Mouse (Mus musculus) lung, embryonic 15.5 days (tissue): ENCODE results near the gene Camk1d. TPM values are rescaled to one million over a fixed set of nuclear protein-coding genes. Genes with fewer than 3 reads are reported as not detected.
A peak's percentile ranks its signal among the peaks of the same experiment; 100 is the strongest.

Experiments used
- ATAC-seq: fragments of 200-750 bp; cut with Nextera tagmentation; 2 replicates; pipeline ENCODE4 v1.8.0; 2017; ENCODE audit warnings: moderate number of reproducible peaks, borderline replicate concordance; ENCODE audit not compliant: low FRiP score, low TSS enrichment; ENCODE audit errors: extremely low read depth
- H3K27ac ChIP-seq: fragments of 300-500 bp; sonication (generic); 2 replicates; pipeline ENCODE4 v1.5.1; 2015; ENCODE audit warnings: moderate library complexity, mild to moderate bottlenecking, inconsistent platforms
- H3K27me3 ChIP-seq: fragments of 300-500 bp; sonication (generic); 2 replicates; pipeline ENCODE4 v1.6.1; 2015; ENCODE audit warnings: inconsistent platforms
- H3K36me3 ChIP-seq: fragments of 300-500 bp; sonication (generic); 2 replicates; pipeline ENCODE4 v1.6.1; 2015; ENCODE audit warnings: inconsistent platforms
- H3K4me1 ChIP-seq: fragments of 300-500 bp; sonication (generic); 2 replicates; pipeline ENCODE4 v1.6.1; 2015; ENCODE audit warnings: inconsistent platforms
- H3K4me2 ChIP-seq: fragments of 300-500 bp; sonication (generic); 2 replicates; pipeline ENCODE4 v1.6.1; 2015; ENCODE audit warnings: inconsistent platforms, mild to moderate bottlenecking, moderate library complexity
- H3K4me3 ChIP-seq: fragments of 300-500 bp; sonication (generic); 2 replicates; pipeline ENCODE4 v1.5.1; 2015; ENCODE audit warnings: mild to moderate bottlenecking, inconsistent platforms
- H3K9ac ChIP-seq: fragments of 300-500 bp; sonication (generic); 2 replicates; pipeline ENCODE4 v1.6.1; 2015; ENCODE audit warnings: inconsistent platforms
- H3K9me3 ChIP-seq: fragments of 300-500 bp; sonication (generic); 2 replicates; pipeline ENCODE4 v1.6.1; 2016; ENCODE audit warnings: inconsistent platforms
- WGBS: fragments of 180-500 bp; shearing (Covaris S2); methylation state at CpG from one replicate; pipeline ENCODE4 v1.1.7; 2015; 5-methylcytosine and 5-hydroxymethylcytosine counted together
- polyA plus RNA-seq: library from polyadenylated mRNA; unstranded; fragments of >200 nt; fragmentation: Nextera tagmentation; extraction: Ambion mirVana; gene quantifications from 2 replicates; pipeline ENCODE4 v1.2.1, GENCODE M21; 2015

The Camk1d gene
- polyA plus RNA-seq, 1 experiment from 2014 or later = 2.5 TPM

DNA sequence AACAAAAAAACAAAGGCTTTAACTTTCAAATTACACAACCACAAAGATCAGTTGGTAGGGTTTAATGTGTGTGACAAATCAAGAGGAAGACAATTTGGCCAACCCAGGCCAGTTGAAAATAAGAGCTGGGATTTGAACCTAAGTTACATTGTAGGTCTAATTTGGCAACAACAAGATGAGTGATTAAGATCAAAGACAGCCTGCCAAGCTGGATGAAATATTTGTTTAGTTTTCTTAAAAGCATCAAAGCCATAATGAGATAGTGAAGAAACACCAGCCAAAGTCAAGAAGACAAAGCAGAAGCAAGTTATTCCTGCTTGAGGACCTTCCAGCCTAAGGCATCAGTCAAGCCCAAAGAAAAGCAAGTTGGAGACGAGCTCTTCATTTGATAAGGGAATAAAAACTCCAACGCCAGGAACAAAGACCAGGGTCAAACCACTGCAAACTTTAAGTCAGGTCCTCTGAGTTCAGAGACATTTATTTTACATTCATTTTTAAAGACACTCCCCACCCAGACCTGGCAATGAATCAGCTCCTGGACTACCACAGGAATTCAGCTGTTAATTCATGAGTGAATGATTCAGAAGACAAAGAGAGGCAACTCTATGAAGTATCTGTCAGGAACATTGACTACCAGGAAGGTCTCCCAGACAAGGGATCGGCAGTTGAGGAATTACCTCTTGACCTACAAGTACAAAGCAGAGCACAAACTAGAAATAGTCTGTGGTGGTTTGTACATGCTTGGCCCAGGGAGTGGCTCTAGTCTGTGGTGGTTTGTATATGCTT lies 19.2 kb upstream of the Camk1d start:
- Histone ChIP-seq H3K9me3 (no peaks in the 10 kb centered on the region), H3K27ac (no peak overlapping the region), H3K4me3 (no peak overlapping the region), H3K27me3 (no peaks in the 10 kb centered on the region), H3K4me2 (no peak overlapping the region), H3K9ac (no peak overlapping the region), H3K36me3 (no peaks in the 10 kb centered on the region), H3K4me1 (peaks cover 17% of the 10 kb centered on the region)
- ATAC-seq = no peak
- WGBS = 50% methylated on average over 3 of the region's 3 CpGs

DNA sequence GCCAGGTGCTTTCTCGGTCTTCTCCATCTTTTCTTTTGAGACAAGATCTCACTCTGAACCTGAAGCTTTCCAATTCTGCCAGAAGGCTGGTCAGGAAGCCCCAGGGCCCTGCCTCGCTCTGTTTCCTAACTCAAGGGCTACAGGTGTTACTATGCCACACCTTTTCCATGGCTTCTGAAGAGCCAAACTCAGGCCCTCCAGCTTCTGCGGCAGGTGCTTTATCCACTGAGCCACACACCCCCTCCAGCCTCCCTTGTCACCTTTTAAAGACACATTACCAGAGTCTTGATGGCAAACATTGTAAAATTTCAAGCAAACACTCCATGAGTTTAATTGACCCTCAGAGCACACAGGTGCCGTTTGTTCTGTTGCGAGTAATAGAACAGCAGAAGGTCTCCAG lies 17.7 kb upstream of the Camk1d start:
- Histone ChIP-seq H3K27ac (peak overlapping the region; percentile 39; the same call in 1 of the 2 replicates), H3K4me1 (peaks cover 17% of the 10 kb centered on the region), H3K9ac (no peak overlapping the region), H3K27me3 (no peaks in the 10 kb centered on the region), H3K4me3 (no peak overlapping the region), H3K4me2 (no peak overlapping the region), H3K36me3 (no peaks in the 10 kb centered on the region), H3K9me3 (no peaks in the 10 kb centered on the region)
- WGBS = 61% methylated on average over 5 of the region's 5 CpGs
- ATAC-seq = peak; percentile 56

DNA sequence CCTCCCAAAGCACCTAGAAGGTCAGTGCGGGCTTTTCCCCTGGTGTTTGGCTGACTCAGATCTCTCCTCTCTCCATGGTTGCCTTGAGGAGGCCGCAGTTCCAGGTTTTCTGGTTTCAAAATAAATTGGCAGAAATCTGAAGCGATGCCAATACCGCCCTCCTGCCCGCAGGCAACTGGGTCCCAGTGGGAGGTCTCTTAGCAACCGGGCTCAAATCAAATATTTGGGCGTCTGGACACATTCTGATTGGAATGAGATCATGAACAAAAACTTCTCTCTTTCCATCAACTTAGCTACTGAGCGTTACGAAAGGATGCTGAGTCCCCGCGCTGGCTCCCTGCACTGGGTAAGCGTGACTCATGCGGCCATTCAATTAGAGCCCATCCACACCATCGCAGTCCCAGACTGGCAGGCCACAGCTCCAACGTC lies 16.1 kb upstream of the Camk1d start:
- Histone ChIP-seq H3K9ac (no peak overlapping the region), H3K4me2 (peak overlapping the region; percentile 17), H3K36me3 (no peaks in the 10 kb centered on the region), H3K4me1 (peaks cover 17% of the 10 kb centered on the region), H3K9me3 (no peaks in the 10 kb centered on the region), H3K4me3 (no peak overlapping the region), H3K27ac (peak overlapping the region; percentile 42), H3K27me3 (peaks cover 1% of the 10 kb centered on the region; the same call in 1 of the 2 replicates)
- ATAC-seq = peak; percentile 52; the same call in 1 of the 2 replicates
- 50% methylated on average over 15 of the region's 15 CpGs for WGBS

DNA sequence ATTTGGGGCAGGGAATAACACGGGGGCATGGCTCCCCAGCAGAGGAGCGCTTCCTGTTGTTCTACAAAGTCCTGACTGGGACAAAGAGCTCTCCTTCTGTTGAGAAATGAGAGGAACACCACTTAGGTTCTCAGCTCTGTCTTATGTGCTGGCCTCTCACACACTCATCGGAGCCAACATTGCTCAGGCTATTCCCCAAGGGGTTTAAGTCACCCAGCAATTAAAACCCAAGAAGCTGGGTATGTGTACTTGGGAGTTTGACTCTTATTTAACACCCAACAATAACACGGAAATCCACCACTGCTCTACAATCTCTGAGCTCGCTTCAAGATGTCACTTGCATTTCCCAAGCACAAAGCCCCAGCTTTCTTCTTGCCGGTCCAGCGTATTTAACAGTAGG lies 15.6 kb upstream of the Camk1d start:
- 42% methylated on average over 7 of the region's 7 CpGs for WGBS
- Histone ChIP-seq H3K36me3 (no peaks in the 10 kb centered on the region), H3K9me3 (no peaks in the 10 kb centered on the region), H3K4me1 (peaks cover 17% of the 10 kb centered on the region), H3K4me3 (no peak overlapping the region), H3K27me3 (peaks cover 4% of the 10 kb centered on the region; the same call in 1 of the 2 replicates), H3K27ac (peak overlapping the region; percentile 12; the same call in 1 of the 2 replicates), H3K9ac (no peak overlapping the region), H3K4me2 (peak overlapping the region; percentile 17; the same call in 1 of the 2 replicates)
- ATAC-seq = no peak

DNA sequence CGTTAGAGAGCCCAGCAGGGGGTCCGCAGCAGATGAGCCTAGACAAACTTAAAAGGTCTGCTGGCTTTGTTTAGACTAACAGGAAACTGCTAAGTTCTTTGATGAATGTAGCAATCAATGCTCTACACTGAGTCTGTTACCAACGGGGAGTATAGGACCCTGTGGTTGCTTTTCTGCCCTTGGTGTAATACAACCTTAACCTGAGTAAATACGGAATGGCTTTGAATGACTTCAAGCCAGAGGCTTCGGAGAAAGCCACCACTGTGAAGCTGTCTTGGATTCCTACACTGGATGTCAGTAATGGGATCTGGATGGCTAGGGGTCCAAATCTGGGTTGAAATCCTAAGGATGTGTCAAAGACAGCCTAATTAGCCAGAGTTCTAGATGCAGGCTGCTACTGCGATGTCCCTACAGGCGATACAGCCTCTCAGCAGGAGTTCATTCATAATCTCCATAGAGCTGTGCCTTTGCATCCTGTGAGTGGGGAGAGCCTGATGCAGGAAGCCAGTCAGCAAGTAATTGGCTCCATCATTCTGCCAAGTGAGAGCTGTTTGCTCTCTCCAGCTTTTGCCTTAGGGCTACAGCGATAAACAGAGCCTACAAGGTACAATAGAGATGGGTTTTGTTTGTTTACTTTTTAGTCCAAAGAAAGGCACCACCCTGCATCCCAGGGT lies 10.8 kb upstream of the Camk1d start:
- 19% methylated on average over 8 of the region's 8 CpGs for WGBS
- Histone ChIP-seq H3K4me3 (no peak overlapping the region), H3K27ac (no peak overlapping the region), H3K9ac (no peak overlapping the region), H3K36me3 (no peaks in the 10 kb centered on the region), H3K27me3 (peaks cover 4% of the 10 kb centered on the region; the same call in 1 of the 2 replicates), H3K4me2 (no peak overlapping the region), H3K9me3 (no peaks in the 10 kb centered on the region), H3K4me1 (peaks cover 2% of the 10 kb centered on the region; the same call in 1 of the 2 replicates)
- no peak for ATAC-seq

DNA sequence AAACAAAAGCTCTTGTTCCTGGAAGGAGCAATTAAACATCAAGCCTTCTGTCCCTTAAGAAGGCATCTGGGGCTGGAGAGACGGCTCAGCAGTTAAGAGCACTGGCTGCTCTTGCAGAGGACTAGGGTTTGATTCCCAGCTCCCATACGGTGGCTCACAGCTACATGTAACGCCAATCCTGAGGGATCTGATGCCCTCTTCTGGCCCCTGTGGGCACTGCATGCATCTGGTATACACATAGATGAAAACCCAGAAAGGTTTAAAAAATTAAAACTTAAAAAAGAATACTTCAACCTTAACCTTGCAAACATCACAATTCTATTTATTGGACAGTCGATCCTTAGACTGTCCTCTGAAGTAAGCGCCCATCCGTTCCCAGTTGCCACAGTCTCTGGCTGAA lies 3.4 kb upstream of the Camk1d start:
- no peak for ATAC-seq
- H3K27ac ChIP-seq = no peak overlapping the region
- 86% methylated on average over 6 of the region's 6 CpGs for WGBS
- no peak overlapping the region for H3K4me2 ChIP-seq
- H3K4me3 ChIP-seq = no peak overlapping the region
- no peaks in the 10 kb centered on the region for H3K36me3 ChIP-seq
- peaks cover 19% of the 10 kb centered on the region for H3K27me3 ChIP-seq
- H3K9ac ChIP-seq = no peak overlapping the region
- H3K9me3 ChIP-seq = no peaks in the 10 kb centered on the region
- peaks cover 20% of the 10 kb centered on the region for H3K4me1 ChIP-seq

DNA sequence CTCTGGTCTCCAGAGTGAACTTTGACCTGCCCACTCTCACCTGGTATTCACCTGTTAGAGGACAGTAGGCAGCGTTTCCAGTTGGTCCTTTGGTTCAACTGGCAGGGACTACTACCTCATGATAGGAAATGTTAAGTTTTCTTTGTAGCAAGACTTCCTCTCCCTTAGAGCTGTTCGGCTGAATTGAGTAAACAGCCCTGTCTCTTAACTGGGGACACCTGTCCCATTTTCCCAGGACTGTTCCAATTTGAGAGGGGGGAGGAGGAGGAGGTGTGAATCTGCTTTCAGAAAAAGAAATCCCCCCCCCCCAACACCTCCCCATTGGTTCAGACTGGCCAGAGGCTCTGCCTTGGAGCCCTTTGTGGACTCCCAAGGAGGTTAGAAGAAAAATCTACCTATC lies 1.2 kb upstream of the Camk1d start:
- Histone ChIP-seq H3K4me3 (peak overlapping the region; percentile 59; the same call in 1 of the 2 replicates), H3K27me3 (peaks cover 33% of the 10 kb centered on the region), H3K27ac (no peak overlapping the region), H3K4me2 (no peak overlapping the region; the same call in 1 of the 2 replicates), H3K9me3 (no peaks in the 10 kb centered on the region), H3K9ac (no peak overlapping the region), H3K4me1 (peaks cover 20% of the 10 kb centered on the region), H3K36me3 (no peaks in the 10 kb centered on the region)
- ATAC-seq = no peak
- 28% methylated on average over 2 of the region's 2 CpGs for WGBS

DNA sequence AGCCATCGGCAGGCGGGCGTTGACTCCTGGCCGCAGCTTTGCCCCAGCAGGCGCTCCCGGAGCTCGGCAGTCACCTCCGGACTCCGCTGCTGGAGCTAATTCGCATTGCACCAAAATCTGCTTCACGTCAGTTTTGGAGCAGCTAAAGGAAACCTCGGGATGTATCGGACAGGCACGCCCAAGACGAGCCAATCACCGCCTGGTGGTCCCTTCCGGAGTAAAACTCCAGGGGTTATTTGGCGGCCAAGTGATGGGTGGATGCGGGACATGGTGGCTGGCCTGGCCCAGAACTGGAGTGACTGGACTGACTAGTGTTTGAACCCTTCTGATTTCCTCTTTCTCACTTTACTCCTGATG lies 717 bp upstream of the Camk1d start:
- Histone ChIP-seq H3K36me3 (no peaks in the 10 kb centered on the region), H3K4me2 (peak overlapping the region; percentile 99), H3K27ac (no peak overlapping the region), H3K4me3 (peak overlapping the region; percentile 59), H3K9me3 (no peaks in the 10 kb centered on the region), H3K4me1 (peaks cover 20% of the 10 kb centered on the region), H3K9ac (peak overlapping the region; percentile 23; the same call in 1 of the 2 replicates), H3K27me3 (peaks cover 33% of the 10 kb centered on the region)
- peak; percentile 24; the same call in 1 of the 2 replicates for ATAC-seq
- 2% methylated on average over 19 of the region's 19 CpGs for WGBS

DNA sequence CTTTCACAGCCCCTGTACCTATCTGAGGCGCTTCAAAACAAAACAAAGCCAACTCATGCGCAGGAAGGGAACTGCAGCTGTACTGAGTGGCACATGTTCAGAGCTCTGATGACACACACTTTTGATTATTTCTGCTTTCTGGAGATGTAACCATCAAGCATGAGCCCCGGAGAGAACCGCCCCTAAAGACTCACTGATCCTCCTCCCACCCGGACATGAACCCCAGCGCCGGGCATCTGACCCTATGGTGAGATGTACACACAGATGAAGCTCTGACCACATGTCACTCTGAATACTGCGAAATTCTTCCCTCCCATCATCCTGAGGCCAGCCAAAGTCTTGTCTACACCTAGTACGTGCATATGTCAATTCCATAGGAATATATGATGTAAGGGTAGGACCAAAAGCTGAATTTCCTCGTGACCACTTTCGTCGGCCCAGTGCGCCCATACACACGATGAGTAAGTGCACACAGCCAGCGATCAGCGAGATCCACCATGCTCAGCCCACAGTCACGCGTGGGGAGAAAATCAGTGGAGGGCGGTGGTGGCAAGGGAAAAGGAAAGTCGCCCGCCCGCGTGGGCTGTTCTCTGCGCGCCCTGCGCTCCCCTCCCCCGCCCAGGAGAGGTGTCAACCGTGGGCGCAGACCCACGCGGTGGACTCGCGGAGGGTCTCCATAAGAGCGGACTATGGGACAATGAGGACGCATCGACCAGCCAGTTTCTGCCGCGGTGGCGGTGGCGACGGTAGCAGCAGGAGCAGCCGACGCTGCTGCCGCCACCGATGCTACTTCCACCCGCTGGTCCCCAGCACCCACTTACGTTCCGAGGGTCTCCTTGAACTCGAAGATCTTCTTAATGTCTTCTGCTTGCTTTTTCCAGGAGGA lies 747 bp downstream of the Camk1d start:
- Histone ChIP-seq H3K9me3 (no peaks in the 10 kb centered on the region), H3K36me3 (no peaks in the 10 kb centered on the region), H3K27me3 (peaks cover 33% of the 10 kb centered on the region), H3K4me1 (peaks cover 20% of the 10 kb centered on the region), H3K27ac (no peak overlapping the region), H3K4me3 (peak overlapping the region; percentile 59), H3K4me2 (peak overlapping the region; percentile 99), H3K9ac (peak overlapping the region; percentile 23)
- WGBS = under 1% methylated on average over 49 of the region's 49 CpGs
- peak; percentile 31; the same call in 1 of the 2 replicates for ATAC-seq

DNA sequence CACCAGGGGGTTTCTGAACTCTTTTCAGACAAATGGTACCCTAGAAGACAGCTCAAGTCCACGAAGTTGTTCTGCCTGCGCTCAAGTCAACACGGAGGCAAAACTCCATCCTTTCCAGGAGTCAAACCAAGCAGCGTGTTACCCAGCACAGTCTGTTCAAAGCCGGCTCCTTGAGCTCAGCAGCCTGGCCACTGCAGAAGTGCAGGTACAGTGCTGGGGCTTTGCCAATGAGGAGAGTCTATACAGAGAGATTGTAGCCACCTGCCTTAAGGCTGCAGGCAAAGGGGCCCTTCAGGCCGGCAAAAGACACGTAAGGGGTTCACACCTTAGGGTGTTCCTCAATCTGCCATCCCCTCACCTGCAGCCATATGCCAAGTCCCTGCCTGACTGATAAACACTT lies 2.1 kb downstream of the Camk1d start:
- ATAC-seq = no peak

DNA sequence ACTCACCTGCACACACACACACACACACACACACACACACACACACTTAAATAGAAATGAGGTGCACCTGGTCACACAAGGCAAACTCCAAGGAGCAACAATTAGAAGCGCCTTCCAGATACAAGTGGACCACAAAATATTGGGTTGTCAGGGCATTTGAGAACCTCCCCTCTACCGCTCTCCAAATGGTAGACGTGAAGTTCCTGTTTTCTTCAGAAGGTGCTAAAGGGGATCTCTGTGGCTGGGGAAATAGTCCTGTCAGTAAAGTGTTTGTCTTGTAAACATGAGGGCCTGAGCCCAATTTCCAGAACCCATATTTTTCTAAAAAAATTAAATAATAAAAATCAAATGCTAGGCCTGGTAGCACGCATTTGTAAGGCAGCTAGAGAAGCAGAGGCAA lies 4.4 kb downstream of the Camk1d start:
- H3K9me3 ChIP-seq = no peaks in the 10 kb centered on the region
- no peak overlapping the region for H3K27ac ChIP-seq
- no peak overlapping the region for H3K9ac ChIP-seq
- no peaks in the 10 kb centered on the region for H3K36me3 ChIP-seq
- no peak overlapping the region for H3K4me3 ChIP-seq
- WGBS = 84% methylated on average over 4 of the region's 4 CpGs
- H3K27me3 ChIP-seq = peaks cover 25% of the 10 kb centered on the region
- no peak overlapping the region for H3K4me2 ChIP-seq
- H3K4me1 ChIP-seq = peaks cover 20% of the 10 kb centered on the region
- no peak for ATAC-seq

More for the DNA sequence above, 2.1 kb downstream of the Camk1d start:
- 53% methylated on average over 7 of the region's 7 CpGs for WGBS
- Histone ChIP-seq H3K36me3 (no peaks in the 10 kb centered on the region), H3K9ac (no peak overlapping the region), H3K4me2 (no peak overlapping the region), H3K9me3 (no peaks in the 10 kb centered on the region), H3K4me1 (peaks cover 23% of the 10 kb centered on the region), H3K27ac (no peak overlapping the region), H3K27me3 (peaks cover 33% of the 10 kb centered on the region), H3K4me3 (no peak overlapping the region)
